Mouse (Mus musculus) CH12.LX (cell line): Measurements from ENCODE around the gene Snrpd2. TPM values are rescaled to one million over a fixed set of nuclear protein-coding genes. Genes with fewer than 3 reads are reported as not detected.
A peak's percentile ranks its signal among the peaks of the same experiment; 100 is the strongest.

Experiments
- DNase-seq: peaks from one replicate; pipeline ENCODE4 v3.0.0-alpha.2; 2013; ENCODE audit errors: extremely low read depth
- H3K27ac ChIP-seq: 2 replicates; pipeline ENCODE4 v1.5.1; 2012; ENCODE audit warnings: low read depth, mild to moderate bottlenecking, control low read depth, moderate library complexity; ENCODE audit not compliant: insufficient read depth
- H3K27me3 ChIP-seq: replicated peaks from 2 replicates; pipeline ENCODE3; 2012; ENCODE audit warnings: inconsistent platforms
- H3K36me3 ChIP-seq, 2 experiments: replicated peaks in 1 of 2; 2 replicates each; pipeline versions ENCODE3 to v1.6.1; 2012; ENCODE audit warnings: inconsistent platforms in 1 of 2, low read length in 1 of 2, mild to moderate bottlenecking in 1 of 2, mixed read lengths in 1 of 2, moderate library complexity in 1 of 2; ENCODE audit not compliant: control insufficient read depth in 1 of 2, insufficient read depth in 1 of 2
- H3K4me1 ChIP-seq, 2 experiments: 2 replicates each; pipeline ENCODE4 v1.6.1; 2012; ENCODE audit warnings: inconsistent platforms in 1 of 2, moderate library complexity in 1 of 2; ENCODE audit not compliant: insufficient read depth in 2 of 2, control insufficient read depth in 1 of 2
- H3K4me2 ChIP-seq: 2 replicates; pipeline ENCODE4 v1.6.1; 2012; ENCODE audit warnings: low read depth, mild to moderate bottlenecking, control low read depth; ENCODE audit not compliant: poor library complexity, insufficient read depth, severe bottlenecking
- H3K4me3 ChIP-seq, 3 experiments: fragments of 150-350 bp in 1 of 3; sonication (generic) in 1 of 3; replicated peaks in 1 of 3; 2 replicates each; pipeline versions ENCODE3 to v1.5.1; 2011 to 2012; ENCODE audit warnings: low read depth in 2 of 3, low read length in 2 of 3, mild to moderate bottlenecking in 2 of 3, moderate library complexity in 2 of 3, control low read depth in 1 of 3, improper control_type of control experiment in 1 of 3, inconsistent platforms in 1 of 3, mixed read lengths in 1 of 3; ENCODE audit not compliant: poor library complexity in 1 of 3
- H3K79me2 ChIP-seq: replicated peaks from 2 replicates; pipeline ENCODE4 v1.6.1; 2012; ENCODE audit warnings: mild to moderate bottlenecking, moderate library complexity; ENCODE audit not compliant: control insufficient read depth, poor library complexity, insufficient read depth, severe bottlenecking; ENCODE audit errors: extremely low read depth
- H3K9ac ChIP-seq: 2 replicates; pipeline ENCODE4 v1.6.1; 2012; ENCODE audit warnings: low read depth, mild to moderate bottlenecking, control low read depth, moderate library complexity; ENCODE audit not compliant: insufficient read depth
- H3K9me3 ChIP-seq: replicated peaks from 2 replicates; pipeline ENCODE3; 2012; ENCODE audit warnings: low read length, inconsistent platforms, mixed read lengths
- CTCF ChIP-seq, 2 experiments: IDR thresholded peaks in 1 of 2; conservative IDR thresholded peaks in 1 of 2; 2 replicates each; pipeline ENCODE4 v1.5.1; 2011 to 2012; ENCODE audit warnings: low read depth in 2 of 2, low read length in 2 of 2, improper control_type of control experiment in 1 of 2, inconsistent platforms in 1 of 2, mild to moderate bottlenecking in 1 of 2, moderate library complexity in 1 of 2
- EP300 ChIP-seq: IDR thresholded peaks from 2 replicates; pipeline ENCODE4 v1.6.1; 2011; ENCODE audit warnings: low read length, improper control_type of control experiment
- POLR2A ChIP-seq: IDR thresholded peaks from 2 replicates; pipeline ENCODE4 v1.6.1; 2011; ENCODE audit warnings: low read depth, mild to moderate bottlenecking, improper control_type of control experiment, low read length
- RAD21 ChIP-seq: IDR thresholded peaks from 2 replicates; pipeline ENCODE4 v1.6.1; 2011; ENCODE audit warnings: low read depth, mild to moderate bottlenecking, low read length, improper control_type of control experiment, moderate library complexity
- RCOR1 ChIP-seq: conservative IDR thresholded peaks from 2 replicates; pipeline ENCODE4 v1.6.1; 2012; ENCODE audit warnings: low read depth, mild to moderate bottlenecking, inconsistent platforms, low read length, improper control_type of control experiment
- SMC3 ChIP-seq: IDR thresholded peaks from 2 replicates; pipeline ENCODE4 v1.6.1; 2011; ENCODE audit warnings: low read depth, low read length, improper control_type of control experiment
- UBTF ChIP-seq: IDR thresholded peaks from 2 replicates; pipeline ENCODE4 v1.6.1; 2012; ENCODE audit warnings: low read depth, mild to moderate bottlenecking, inconsistent platforms, low read length, improper control_type of control experiment, moderate library complexity
- ZC3H11A ChIP-seq: IDR thresholded peaks from 2 replicates; pipeline ENCODE4 v1.6.1; 2012; ENCODE audit warnings: low read depth, mild to moderate bottlenecking, inconsistent platforms, low read length, improper control_type of control experiment
- dilution Hi-C: fragments of 300-500 bp; cut with MboI; formaldehyde crosslinking; loops from 2 replicates; pipeline ENCODE4 v1.14.3; 2020; ENCODE audit warnings: low sequenced_read_pairs; ENCODE audit not compliant: extremely low pct_unique_long_range_greater_than_20kb, extremely low pct_ligation_motif_present
- in situ Hi-C: fragments of 300-500 bp; cut with MboI; formaldehyde crosslinking; loops from 3 replicates; pipeline ENCODE4 v1.14.3; 2019; ENCODE audit warnings: low sequenced_read_pairs, low pct_ligation_motif_present, low pct_unique_long_range_greater_than_20kb, mixed read lengths
- polyA plus RNA-seq: library from polyadenylated mRNA; unstranded; fragments of >175 nt; gene quantifications from 2 replicates; pipeline ENCODE4 v1.2.1, GENCODE M21; 2012; ENCODE audit warnings: low read depth; ENCODE audit not compliant: insufficient read length
- total RNA-seq, 2 experiments: library from RNA; depleted of rRNA; stranded (reverse); fragments of 300-350 nt in 1 of 2; fragments of >200 nt in 1 of 2; gene quantifications; 2 replicates each; pipeline ENCODE4 v1.2.3; 2012 to 2014

Gene Snrpd2
- total and polyA plus RNA-seq, 3 experiments: 177 to 348 (median 213) TPM

GRCm38 (mm10) chr7:19194676-19195075 lies 45.2 kb downstream of the Snrpd2 start:
- no peaks in the 10 kb centered on the region for H3K27me3 ChIP-seq
- no peak overlapping the region for H3K9ac ChIP-seq
- H3K4me2 ChIP-seq: no peak overlapping the region
- DNase-seq: no peak
- no peak for TF ChIP-seq EP300
- TF ChIP-seq RCOR1: no peak
- TF ChIP-seq POLR2A: no peak
- TF ChIP-seq CTCF (conservative IDR thresholded peaks at IDR 0.05 in 1 of 2, IDR thresholded peaks at IDR 0.05 in 1 of 2; ENCODE audit: low read depth in 2 of 2, low read length in 2 of 2): peak; percentile 30 to 43; a peak in 3 of 4 replicates
- peaks cover 15% of the 10 kb centered on the region for H3K9me3 ChIP-seq
- H3K4me1 ChIP-seq: no peaks in the 10 kb centered on the region
- no peak overlapping the region for H3K27ac ChIP-seq
- in situ Hi-C loops: loop anchor here (5.0 kb wide), 1 partner anchor 38 kb away; no protein-coding TSS in a partner anchor
- dilution Hi-C loops: no loop called here
- H3K4me3 ChIP-seq: no peak overlapping the region
- H3K36me3 ChIP-seq: peaks cover 70 to 92% of the 10 kb centered on the region in 2 experiments
- H3K79me2 ChIP-seq: no peaks in the 10 kb centered on the region

- in situ Hi-C loops (no loop called here), dilution Hi-C loops (no loop called here)
- no peaks in the 10 kb centered on the region for H3K27me3 ChIP-seq
- TF ChIP-seq SMC3: peak; percentile 61
- no peak for TF ChIP-seq UBTF
- TF ChIP-seq RAD21: 0 out of 2 replicates have a peak, but pooled peaks have one; percentile 3
- peak; percentile 51 to 68; a peak in 3 of 4 replicates for TF ChIP-seq CTCF (conservative IDR thresholded peaks at IDR 0.05 in 1 of 2, IDR thresholded peaks at IDR 0.05 in 1 of 2; ENCODE audit: low read depth in 2 of 2, low read length in 2 of 2)
- peaks cover 70 to 90% of the 10 kb centered on the region in 2 experiments for H3K36me3 ChIP-seq
- no peaks in the 10 kb centered on the region for H3K79me2 ChIP-seq
- no peak overlapping the region for H3K4me3 ChIP-seq
- H3K4me2 ChIP-seq: no peak overlapping the region
- peak; percentile 53 for DNase-seq
- no peak overlapping the region for H3K27ac ChIP-seq
- peaks cover 13% of the 10 kb centered on the region for H3K9me3 ChIP-seq
- peaks cover 5% of the 10 kb centered on the region in 2 experiments for H3K4me1 ChIP-seq
- no peak overlapping the region for H3K9ac ChIP-seq
Observed at GRCm38 (mm10) chr7:19196676-19197075, 47.2 kb downstream of the Snrpd2 start.

GRCm38 (mm10) chr7:19197985-19198384 lies 48.5 kb downstream of the Snrpd2 start:
- peaks cover 17 to 18% of the 10 kb centered on the region in 2 experiments for H3K4me1 ChIP-seq
- H3K79me2 ChIP-seq: no peaks in the 10 kb centered on the region
- no peak overlapping the region for H3K4me3 ChIP-seq
- H3K27ac ChIP-seq: no peak overlapping the region
- no peak overlapping the region for H3K9ac ChIP-seq
- no peaks in the 10 kb centered on the region for H3K27me3 ChIP-seq
- peak; percentile 46 for TF ChIP-seq RAD21
- TF ChIP-seq SMC3: peak; percentile 63
- peak; percentile 58 to 71; a peak in 3 of 4 replicates for TF ChIP-seq CTCF (conservative IDR thresholded peaks at IDR 0.05 in 1 of 2, IDR thresholded peaks at IDR 0.05 in 1 of 2; ENCODE audit: low read depth in 2 of 2, low read length in 2 of 2)
- no peak for TF ChIP-seq ZC3H11A
- H3K36me3 ChIP-seq: peaks cover 59 to 84% of the 10 kb centered on the region in 2 experiments
- H3K9me3 ChIP-seq: peaks cover 13% of the 10 kb centered on the region
- no peak overlapping the region for H3K4me2 ChIP-seq
- DNase-seq: peak; percentile 46
- in situ Hi-C loops: no loop called here
- dilution Hi-C loops: no loop called here
